Mouse (Mus musculus) ZHBTc4 (cell line): ENCODE data around the gene Olfr1240.

ENCODE experiments used
- DNase-seq: peaks from one replicate; pipeline ENCODE4 v3.0.0-alpha.2; 2011; ENCODE audit warnings: low read depth, low spot score

Gene Olfr1240

DNA sequence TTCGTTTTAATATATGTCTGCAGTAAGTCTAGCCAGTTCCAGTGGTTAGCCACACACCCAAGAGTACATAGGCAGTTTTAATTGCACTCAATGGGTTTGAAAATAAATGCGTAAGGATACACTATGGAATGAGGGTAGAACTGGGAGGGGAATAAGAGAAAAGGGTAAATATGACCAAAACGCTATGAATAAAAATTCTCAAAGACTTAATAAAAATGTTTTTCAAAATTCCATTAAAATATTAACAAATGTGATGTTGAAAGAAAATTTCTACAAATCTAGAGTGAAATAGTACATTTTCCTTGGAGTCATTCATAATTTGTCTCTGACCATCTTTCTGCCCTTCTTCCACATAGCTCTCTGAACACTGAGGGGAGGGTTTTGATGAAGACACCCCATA lies at the start of gene Olfr1240:
TSS of gene Olfr1240 (minus strand) at position 101 of the 400 bp plus-strand sequence.
- DNase-seq: no peak

DNA sequence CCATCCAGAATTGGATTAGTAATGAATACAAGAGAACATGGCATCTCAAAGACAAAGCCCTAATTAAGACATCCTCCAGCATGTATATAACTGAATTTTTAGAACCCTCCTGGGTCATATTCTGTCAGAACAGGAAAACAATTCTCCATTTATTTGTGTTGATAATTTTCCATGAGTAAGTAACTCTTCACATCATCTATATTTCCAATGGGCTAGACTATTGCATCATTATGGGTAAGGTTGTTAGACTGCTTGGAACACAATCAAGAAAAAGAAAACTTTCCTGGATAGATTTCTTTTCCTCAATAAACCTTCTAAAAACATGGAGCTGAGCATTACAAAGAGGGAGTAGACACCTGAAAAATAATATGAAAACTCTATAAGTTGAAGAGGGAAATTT lies 44.2 kb upstream of the Olfr1240 start, which contains the start of gene Olfr1241:
TSS of gene Olfr1241 (minus strand) at position 101 of the 400 bp plus-strand sequence.
- DNase-seq: no peak

DNA sequence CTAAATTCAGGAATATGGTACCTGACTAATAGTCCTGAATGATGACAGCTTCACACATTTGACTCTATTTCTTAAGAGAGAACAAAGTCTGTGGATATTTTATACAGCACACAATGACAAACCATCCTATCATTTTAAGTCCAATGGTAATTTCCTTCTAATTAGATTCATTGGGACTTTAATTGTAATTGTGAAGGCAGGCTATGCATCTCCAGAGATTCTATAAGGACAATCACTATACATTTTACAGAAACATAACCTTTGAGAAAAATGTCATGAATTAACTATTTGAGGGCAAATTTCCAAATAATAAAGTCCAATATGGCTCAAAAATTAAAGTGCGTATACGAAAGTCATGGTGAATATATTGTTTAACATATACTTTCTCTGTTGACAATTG lies 22.5 kb downstream of the Olfr1240 start, which contains the start of gene Olfr1239:
TSS of gene Olfr1239 (minus strand) at position 101 of the 400 bp plus-strand sequence.
- DNase-seq: no peak

DNA sequence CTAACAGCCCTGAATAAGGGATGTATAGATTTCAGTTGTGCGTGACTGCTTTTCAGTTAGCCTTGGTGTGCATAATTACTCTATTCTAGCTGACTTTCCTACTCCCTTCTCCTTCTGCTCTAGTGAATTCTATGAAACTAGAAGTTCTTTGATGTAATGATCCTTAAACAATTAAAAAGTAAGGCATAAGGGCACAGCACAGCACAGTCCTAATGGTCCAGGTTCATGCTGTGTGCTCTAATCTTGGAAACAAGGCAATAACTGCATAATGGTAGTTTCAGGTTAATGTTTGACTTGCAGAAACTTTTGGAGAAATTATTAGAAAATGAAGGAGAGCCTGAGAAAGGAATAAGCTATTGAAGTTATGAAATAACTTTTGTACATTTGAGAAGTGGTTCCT lies 28.2 kb downstream of the Olfr1240 start:
- DNase-seq: no peak

DNA sequence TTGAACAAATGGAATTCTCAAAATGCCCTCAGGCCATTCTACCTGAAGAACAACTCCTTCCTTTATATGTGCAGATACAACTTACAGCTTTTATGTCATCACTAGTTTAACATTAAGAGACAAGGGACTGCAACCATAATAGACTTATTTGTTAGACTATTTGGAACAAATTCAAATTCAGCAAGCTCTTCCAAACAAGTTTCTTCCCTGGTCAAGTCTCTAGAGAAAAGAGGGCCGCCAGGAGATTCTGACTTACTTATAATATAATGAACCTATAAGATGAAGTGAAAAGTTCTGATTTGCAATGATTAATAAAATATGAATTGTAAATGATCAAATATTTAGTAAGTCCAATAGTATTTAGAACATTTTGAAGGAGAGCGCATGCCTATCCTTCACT lies 33.2 kb downstream of the Olfr1240 start, which contains the start of gene Olfr1238:
TSS of gene Olfr1238 (minus strand) at position 101 of the 400 bp plus-strand sequence.
- no peak for DNase-seq

DNA sequence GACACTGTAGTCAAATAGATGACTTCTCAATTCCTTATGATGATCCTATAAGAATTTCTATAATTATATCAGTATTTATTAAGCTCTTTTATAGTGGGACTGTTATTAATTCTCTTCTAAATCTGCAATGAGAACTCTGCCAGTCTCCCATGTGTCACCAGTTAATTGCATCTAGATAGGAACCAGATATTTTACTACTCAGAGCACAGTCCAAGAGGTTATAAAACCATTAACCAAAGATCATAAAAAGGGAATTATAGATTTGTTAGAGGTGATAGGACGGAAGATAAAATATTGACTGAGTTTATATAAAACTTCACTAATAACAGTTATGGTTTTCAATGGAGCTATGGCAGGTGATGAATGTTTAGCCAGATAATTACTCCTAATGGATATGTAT lies 41.9 kb downstream of the Olfr1240 start:
- no peak for DNase-seq
